Mouse (Mus musculus): ENCODE results near the gene Anks4b. TPM values are rescaled to one million over a fixed set of nuclear protein-coding genes. Genes with fewer than 3 reads are reported as not detected.

The Anks4b gene
- polyA plus RNA-seq, 1 experiment from 2014 or later, result 0.09 TPM

GRCm38 (mm10) chr7:120188946-120189345 is 15.3 kb downstream of the Anks4b start:
- DNase-seq (ENCODE audit: low spot score), result no peak

DNA sequence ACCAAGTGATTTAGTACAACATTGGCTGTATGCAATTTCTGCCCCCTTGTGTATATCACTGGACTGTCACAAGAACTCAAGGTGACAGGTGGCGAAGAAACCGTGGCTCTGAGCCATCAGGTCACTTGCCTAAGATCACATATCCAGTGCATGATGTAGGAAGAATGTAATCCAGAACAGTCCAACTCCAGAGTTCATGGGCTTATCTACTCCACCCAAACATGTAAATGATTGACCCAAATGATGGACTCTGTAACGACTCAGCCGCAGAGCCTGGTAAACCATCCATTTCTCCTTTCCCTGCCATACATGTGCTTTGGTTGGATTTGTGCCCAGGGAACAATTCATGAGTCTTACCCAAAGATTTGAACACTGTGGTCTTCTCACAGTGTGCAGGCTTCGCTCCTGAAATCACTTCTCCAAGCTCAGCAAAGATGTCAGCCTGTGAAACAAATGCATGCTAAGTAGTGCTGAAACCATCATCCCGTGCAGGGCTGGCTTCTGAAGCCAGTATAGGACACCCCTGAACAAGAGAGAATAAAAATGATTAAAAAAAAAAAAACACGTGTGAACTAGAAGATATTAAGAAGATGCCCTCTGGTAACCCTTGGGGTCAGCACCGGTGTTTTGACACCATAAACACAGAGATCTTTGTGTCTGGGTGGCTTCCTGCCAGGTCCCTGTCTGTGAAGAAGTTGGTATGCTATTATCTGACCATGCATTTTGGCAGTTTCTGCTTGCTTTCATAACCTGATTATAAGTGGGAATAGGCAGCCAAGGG is 15.9 kb downstream of the Anks4b start:
- DNase-seq (ENCODE audit: low spot score), result no peak

- no peak for DNase-seq (ENCODE audit: low spot score)
Observed at GRCm38 (mm10) chr7:120190150-120190665, 16.6 kb downstream of the Anks4b start.

GRCm38 (mm10) chr7:120192207-120192606 is 18.5 kb downstream of the Anks4b start:
- no peak for DNase-seq (ENCODE audit: low spot score)

GRCm38 (mm10) chr7:120192816-120193215 is 19.2 kb downstream of the Anks4b start:
- DNase-seq (ENCODE audit: low spot score), result no peak

- DNase-seq (ENCODE audit: low spot score), result no peak
Observed at GRCm38 (mm10) chr7:120195207-120195606, 21.5 kb downstream of the Anks4b start.

GRCm38 (mm10) chr7:120201231-120201744 is 27.6 kb downstream of the Anks4b start:
- no peak for DNase-seq (ENCODE audit: low spot score)

DNA sequence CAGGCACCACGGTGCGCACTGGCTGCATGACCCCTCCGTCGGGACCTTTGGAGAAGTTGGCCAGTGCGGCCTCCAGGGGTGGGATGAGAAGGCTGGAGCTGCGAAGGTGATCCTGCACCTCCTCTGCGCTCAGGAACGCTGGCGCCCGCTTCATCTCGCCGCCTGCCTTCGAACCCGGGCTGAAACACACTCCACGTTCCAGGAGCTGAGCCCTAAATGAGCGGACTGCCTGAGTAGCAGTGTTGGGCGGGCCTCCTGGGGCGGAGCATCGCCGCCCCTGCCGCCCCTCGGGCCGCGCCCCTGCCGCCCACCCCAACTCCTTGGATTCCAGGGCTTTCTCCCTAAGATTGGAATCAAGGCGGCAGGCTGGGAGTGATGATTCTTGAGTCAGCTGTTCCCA is 28.1 kb downstream of the Anks4b start, which contains the start of gene Crym:
TSS of gene Crym (minus strand) at position 341 of the 400 bp plus-strand sequence.
- DNase-seq (ENCODE audit: low spot score), result no peak

- no peak for DNase-seq (ENCODE audit: low spot score)
Observed at GRCm38 (mm10) chr7:120203789-120204188, 30.1 kb downstream of the Anks4b start, which contains the start of gene Abca14. Gene Abca14 (plus strand): TSS chr7:120203961.

GRCm38 (mm10) chr7:120205989-120206388 is 32.3 kb downstream of the Anks4b start:
- no peak for DNase-seq (ENCODE audit: low spot score)

DNA sequence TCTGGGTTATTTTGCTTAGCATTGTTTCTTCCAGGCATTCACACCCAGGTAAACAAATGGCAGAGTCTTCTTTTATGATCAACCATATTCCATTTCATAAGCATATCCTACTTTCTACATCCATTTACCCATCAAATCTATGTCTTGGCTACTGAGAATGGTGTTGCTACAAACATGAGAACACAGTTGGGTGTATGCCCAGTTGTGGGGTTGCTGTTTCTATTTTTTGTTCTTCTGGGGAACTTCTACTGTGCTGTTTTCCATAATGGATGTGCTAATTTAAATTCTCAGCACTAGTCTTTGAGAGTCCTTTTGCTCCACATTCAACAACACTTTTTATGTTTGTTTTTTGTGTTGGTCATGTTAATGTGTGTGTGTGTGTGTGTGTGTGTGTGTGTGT is 54.9 kb downstream of the Anks4b start:
- no peak for DNase-seq (ENCODE audit: low spot score)

Other genes with a start within 250 kb of the Anks4b start
- gene Dnah3, start 78.6 kb upstream of the Anks4b start, polyA plus RNA-seq (2015; fragmentation: Nextera tagmentation; extraction: Ambion mirVana), result 0.05 and 0.17 TPM in 2 replicates
- gene Tmem159, start 71.5 kb upstream of the Anks4b start, polyA plus RNA-seq (2015; fragmentation: Nextera tagmentation; extraction: Ambion mirVana), result 12.2 and 13.2 TPM in 2 replicates
- 0.46 and 0.61 TPM in 2 replicates for gene Zp2, start 28.6 kb upstream of the Anks4b start, polyA plus RNA-seq (2015; fragmentation: Nextera tagmentation; extraction: Ambion mirVana)
- gene Crym, start 28.3 kb downstream of the Anks4b start, polyA plus RNA-seq (2015; fragmentation: Nextera tagmentation; extraction: Ambion mirVana), result 1.2 and 1.4 TPM in 2 replicates
- gene Abca14, start 30.1 kb downstream of the Anks4b start, polyA plus RNA-seq (2015; fragmentation: Nextera tagmentation; extraction: Ambion mirVana), result not detected in 2 replicates
- gene Abca15, start 154.8 kb downstream of the Anks4b start, polyA plus RNA-seq (2015; fragmentation: Nextera tagmentation; extraction: Ambion mirVana), result 0.07 TPM in 1 of 2 replicates, not detected in the other
- not detected in 2 replicates for gene Abca16, start 235.8 kb downstream of the Anks4b start, polyA plus RNA-seq (2015; fragmentation: Nextera tagmentation; extraction: Ambion mirVana)

Measured in thymus, postnatal 0 days (tissue).